Mouse (Mus musculus) thymus, adult 2 months (tissue): ENCODE data around the gene Cd8a. TPM values are rescaled to one million over a fixed set of nuclear protein-coding genes. Genes with fewer than 3 reads are reported as not detected.
A peak's percentile ranks its signal among the peaks of the same experiment; 100 is the strongest.

Experiments used
- DNase-seq: peaks from one replicate; pipeline ENCODE4 v3.0.0; 2021
- H3K27ac ChIP-seq: fragments of 200-500 bp; 2 replicates; pipeline ENCODE4 v1.5.1; 2012; ENCODE audit warnings: low read length, control low read depth; ENCODE audit not compliant: control insufficient read depth, insufficient read depth
- H3K27me3 ChIP-seq: fragments of 200-500 bp; 2 replicates; pipeline ENCODE4 v1.6.1; 2012; ENCODE audit warnings: mild to moderate bottlenecking, low read length, moderate library complexity, mixed read lengths; ENCODE audit not compliant: control insufficient read depth, insufficient read depth
- H3K36me3 ChIP-seq: fragments of 200-500 bp; 2 replicates; pipeline ENCODE4 v1.6.1; 2012; ENCODE audit warnings: mild to moderate bottlenecking, low read length, moderate library complexity; ENCODE audit not compliant: control insufficient read depth, insufficient read depth
- H3K4me1 ChIP-seq: fragments of 200-500 bp; replicated peaks from 2 replicates; pipeline ENCODE4 v1.6.1; 2012; ENCODE audit warnings: low read length; ENCODE audit not compliant: control insufficient read depth, insufficient read depth
- H3K4me3 ChIP-seq: fragments of 200-500 bp; 2 replicates; pipeline ENCODE4 v1.5.1; 2012; ENCODE audit warnings: mild to moderate bottlenecking, low read length, control low read depth, moderate library complexity; ENCODE audit not compliant: control insufficient read depth, insufficient read depth
- CTCF ChIP-seq: fragments of 200-500 bp; IDR thresholded peaks from 2 replicates; pipeline ENCODE4 v1.5.1; 2012; ENCODE audit warnings: mild to moderate bottlenecking, control low read depth, low read length, moderate library complexity, borderline replicate concordance; ENCODE audit not compliant: control insufficient read depth, poor library complexity, insufficient read depth; ENCODE audit errors: extremely low read depth
- POLR2A ChIP-seq: fragments of 200-500 bp; IDR thresholded peaks from 2 replicates; pipeline ENCODE4 v1.6.1; 2012; ENCODE audit warnings: mild to moderate bottlenecking, low read length, control low read depth, moderate library complexity; ENCODE audit not compliant: control insufficient read depth, poor library complexity, insufficient read depth; ENCODE audit errors: extremely low read depth
- WGBS: fragments of 180-500 bp; shearing (Covaris S2); methylation state at CpG from one replicate; pipeline ENCODE4 v1.1.7; 2018; 5-methylcytosine and 5-hydroxymethylcytosine counted together
- polyA plus RNA-seq: library from polyadenylated mRNA; depleted of rRNA; stranded (reverse); fragments of >200 nt; gene quantifications from 2 replicates; pipeline ENCODE4 v1.2.3, GENCODE M21; 2012

Cd8a gene
- polyA plus RNA-seq, 1 experiment, result 918 TPM

- Histone ChIP-seq H3K4me3 (peak overlapping the region; percentile 59), H3K4me1 (peaks cover 42% of the 10 kb centered on the region), H3K36me3 (0 out of 2 replicates have a peak, but pooled peaks cover 3% of the 10 kb centered on the region), H3K27me3 (no peaks in the 10 kb centered on the region), H3K27ac (peak overlapping the region; percentile 99)
- WGBS, result 56% methylated on average over 4 of the region's 4 CpGs
- no peak for DNase-seq
- TF ChIP-seq CTCF (no peak), POLR2A (no peak)
These were observed 13.0 kb upstream of the Cd8a start for GRCm38 (mm10) chr6:71360221-71360620.

DNA sequence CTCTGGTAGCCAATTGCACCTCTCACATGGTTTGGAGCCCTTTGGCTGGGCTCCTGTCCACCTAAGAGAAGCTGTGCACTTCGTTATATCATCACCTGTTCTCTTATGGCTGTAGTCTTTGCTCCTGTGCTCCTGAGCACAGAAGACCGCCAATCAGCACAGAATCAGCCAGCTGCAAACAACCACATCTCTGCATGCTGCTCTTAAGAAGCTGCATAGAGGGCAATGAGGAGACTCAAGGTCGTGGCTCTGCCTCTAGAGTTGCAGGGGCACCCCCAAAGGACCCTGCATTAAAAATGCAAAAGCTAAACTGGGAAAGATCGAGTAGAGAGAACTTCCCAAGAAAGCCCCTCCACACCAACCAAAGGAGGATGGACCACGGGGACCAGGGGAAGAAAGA lies 12.5 kb upstream of the Cd8a start:
- TF ChIP-seq POLR2A, result peak; percentile 59
- TF ChIP-seq CTCF, result no peak
- Histone ChIP-seq H3K27ac (peak overlapping the region; percentile 99), H3K4me3 (peak overlapping the region; percentile 59), H3K4me1 (peaks cover 42% of the 10 kb centered on the region), H3K36me3 (0 out of 2 replicates have a peak, but pooled peaks cover 3% of the 10 kb centered on the region), H3K27me3 (no peaks in the 10 kb centered on the region)
- peak; percentile 73 for DNase-seq
- 19% methylated on average over 5 of the region's 5 CpGs for WGBS

- Histone ChIP-seq H3K4me1 (peaks cover 40% of the 10 kb centered on the region), H3K36me3 (0 out of 2 replicates have a peak, but pooled peaks cover 3% of the 10 kb centered on the region), H3K4me3 (peak overlapping the region; percentile 59), H3K27ac (peak overlapping the region; percentile 99), H3K27me3 (no peaks in the 10 kb centered on the region)
- TF ChIP-seq CTCF (no peak), POLR2A (no peak)
- DNase-seq, result no peak
- 74% methylated on average over 10 of the region's 10 CpGs for WGBS
These were observed 12.0 kb upstream of the Cd8a start for GRCm38 (mm10) chr6:71361156-71361670.

GRCm38 (mm10) chr6:71363995-71364394 lies 9.2 kb upstream of the Cd8a start:
- no peaks in the 10 kb centered on the region for H3K36me3 ChIP-seq
- WGBS, result 71% methylated on average over 2 of the region's 2 CpGs
- H3K27ac ChIP-seq, result peak overlapping the region; percentile 74
- DNase-seq, result no peak
- no peaks in the 10 kb centered on the region for H3K27me3 ChIP-seq
- no peak overlapping the region for H3K4me3 ChIP-seq
- no peak for TF ChIP-seq POLR2A
- TF ChIP-seq CTCF, result no peak
- peaks cover 28% of the 10 kb centered on the region for H3K4me1 ChIP-seq

GRCm38 (mm10) chr6:71369416-71369815 lies 3.8 kb upstream of the Cd8a start:
- WGBS, result 8% methylated on average over 6 of the region's 6 CpGs
- H3K36me3 ChIP-seq, result peaks cover under 1% of the 10 kb centered on the region
- TF ChIP-seq POLR2A (0 out of 2 replicates have a peak, but pooled peaks have one; percentile 34), CTCF (no peak)
- peaks cover 18% of the 10 kb centered on the region for H3K4me1 ChIP-seq
- DNase-seq, result peak; percentile 89
- no peak overlapping the region for H3K4me3 ChIP-seq
- H3K27ac ChIP-seq, result peak overlapping the region; percentile 97
- H3K27me3 ChIP-seq, result no peaks in the 10 kb centered on the region

DNA sequence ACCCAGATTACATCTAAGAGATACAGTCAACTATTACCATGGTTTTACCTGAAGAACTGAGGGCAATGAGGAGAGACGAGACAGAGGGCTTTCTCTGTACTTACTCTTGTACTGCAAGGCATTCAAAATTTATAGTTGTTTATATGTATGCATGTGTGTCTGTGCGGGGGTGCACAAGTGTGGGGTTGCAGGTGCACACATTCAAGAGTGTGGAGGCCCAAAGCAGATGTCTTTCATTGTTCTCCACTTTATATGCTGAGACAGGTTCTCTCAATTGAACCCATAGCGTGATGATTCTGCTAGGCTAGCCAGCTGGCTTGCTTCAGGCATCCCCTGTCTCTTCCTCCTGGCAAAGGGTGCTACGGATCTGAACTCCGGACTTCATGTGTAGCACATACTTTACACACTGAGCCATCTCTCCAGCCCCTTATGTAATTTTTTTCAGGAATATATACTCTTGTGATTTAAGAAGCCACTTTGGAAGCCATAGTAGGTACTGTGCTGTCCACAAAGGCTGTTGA lies 2.1 kb upstream of the Cd8a start:
- TF ChIP-seq CTCF, result no peak
- peak; percentile 18; the same call in 1 of the 2 replicates for TF ChIP-seq POLR2A
- 21% methylated on average over 5 of the region's 5 CpGs for WGBS

More for the DNA sequence above, 2.1 kb upstream of the Cd8a start:
- Histone ChIP-seq H3K27me3 (no peaks in the 10 kb centered on the region), H3K4me1 (peaks cover 18% of the 10 kb centered on the region), H3K27ac (peak overlapping the region; percentile 97), H3K36me3 (peaks cover 18% of the 10 kb centered on the region), H3K4me3 (no peak overlapping the region)
- DNase-seq, result peak; percentile 74
